Mouse (Mus musculus) activated CD4-positive, CD25-positive, alpha-beta regulatory T cell, adult 4 months (primary cell): ENCODE results near the gene Mslnl. TPM values are rescaled to one million over a fixed set of nuclear protein-coding genes. Genes with fewer than 3 reads are reported as not detected.

Experiments
- ATAC-seq: one replicate; pipeline ENCODE4 v1.8.0; 2017
- polyA plus RNA-seq, 2 experiments: library from polyadenylated mRNA; unstranded; fragments of 100-300 nt; shearing (Covaris generic); gene quantifications; one replicate each; pipeline ENCODE4 v1.2.1; 2017

The Mslnl gene
- polyA plus RNA-seq, 2 experiments from 2014 or later, result 0.18 TPM; not detected in 1

DNA sequence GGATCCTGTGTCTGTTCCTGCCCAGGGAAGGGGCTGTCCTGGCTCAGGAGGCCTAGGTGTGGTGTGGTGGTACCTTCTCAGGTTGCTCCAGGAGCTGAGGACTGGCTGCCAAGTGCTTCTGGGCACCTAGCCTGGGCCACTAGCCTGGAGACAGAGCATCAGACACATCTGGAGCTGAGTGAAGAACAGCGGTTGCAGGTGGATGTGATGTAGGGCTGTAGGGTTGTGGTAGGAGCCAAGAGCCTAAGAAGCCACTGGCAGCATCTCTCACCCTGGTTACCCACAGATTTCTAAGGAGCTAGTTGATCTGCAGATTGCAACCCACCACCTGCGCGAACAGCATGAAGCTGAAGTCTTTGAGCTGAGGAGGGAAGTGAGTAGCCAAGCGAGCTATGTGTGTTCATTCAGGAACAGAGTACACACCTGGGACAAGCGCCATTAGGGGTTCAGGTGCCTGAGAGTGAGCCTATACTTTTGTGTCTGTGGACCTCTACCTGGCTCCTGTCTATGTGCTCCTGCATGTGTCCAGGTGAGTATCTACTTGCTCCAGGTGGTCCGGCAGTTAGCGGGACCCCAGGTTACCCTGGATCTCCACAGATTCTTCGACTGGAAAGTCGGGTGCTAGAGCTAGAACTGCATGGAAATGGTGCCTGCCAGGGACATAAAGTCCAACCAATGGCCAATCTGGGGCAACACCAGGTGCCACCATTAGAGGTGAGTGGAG lies 51.1 kb downstream of the Mslnl start:
- ATAC-seq, result no peak

DNA sequence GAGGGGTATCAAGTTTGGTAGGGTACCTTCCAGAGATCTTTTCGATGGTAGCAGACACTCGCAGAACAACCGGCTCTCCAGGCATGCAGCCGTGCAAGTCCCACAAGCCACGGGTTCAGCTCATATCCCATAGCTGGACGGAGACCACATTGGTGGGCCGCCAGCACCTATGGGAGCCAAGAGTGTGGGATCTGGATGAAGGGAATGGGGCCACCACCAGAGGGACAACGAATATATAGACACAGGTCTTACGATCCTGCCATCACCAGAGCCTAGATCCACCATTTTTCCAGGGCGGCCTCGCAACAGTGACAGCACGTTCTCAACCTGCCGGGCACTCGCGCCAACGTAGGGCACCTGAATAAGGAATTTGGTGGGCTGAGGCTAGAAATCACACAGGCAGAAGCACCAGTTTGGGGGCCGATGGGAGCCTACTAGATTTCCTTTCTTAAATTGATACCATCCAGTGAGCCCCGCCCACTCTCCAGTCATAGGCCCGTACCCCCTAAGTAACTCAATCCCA lies 55.5 kb downstream of the Mslnl start:
- ATAC-seq, result no peak

DNA sequence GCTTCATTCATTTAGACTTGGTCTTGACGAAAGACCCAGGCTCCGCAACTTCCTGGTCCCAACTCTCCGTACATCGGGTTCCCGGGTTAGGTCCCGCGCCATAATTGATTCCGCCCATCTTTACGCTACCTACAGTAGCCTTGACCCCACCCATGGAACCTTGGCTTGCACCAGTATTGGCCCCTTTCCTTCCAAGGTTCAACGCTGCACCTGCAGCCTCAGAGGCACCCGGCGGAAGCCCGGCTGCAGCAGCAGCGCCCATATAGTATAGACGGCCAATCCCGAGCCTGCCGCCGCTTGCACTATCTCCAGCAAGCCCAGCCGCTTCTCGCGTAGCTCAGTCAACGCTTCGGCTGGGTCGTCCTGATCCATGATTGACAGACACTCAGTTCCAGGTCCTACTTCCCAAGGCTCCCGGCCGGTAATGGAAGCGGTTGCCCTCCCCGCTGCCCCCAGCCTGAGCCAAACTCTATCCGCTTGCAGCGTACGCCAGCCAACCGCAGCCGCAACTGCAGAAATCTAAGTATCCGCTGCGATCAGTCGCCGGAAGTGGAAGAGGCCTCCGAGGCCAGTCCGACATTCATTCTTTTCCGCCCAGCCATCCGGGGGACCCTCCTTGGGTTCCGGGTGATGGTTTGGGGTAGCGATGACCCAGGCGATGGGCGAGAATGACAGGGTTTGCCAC lies 56.1 kb downstream of the Mslnl start:
- ATAC-seq, result peak; percentile 66

DNA sequence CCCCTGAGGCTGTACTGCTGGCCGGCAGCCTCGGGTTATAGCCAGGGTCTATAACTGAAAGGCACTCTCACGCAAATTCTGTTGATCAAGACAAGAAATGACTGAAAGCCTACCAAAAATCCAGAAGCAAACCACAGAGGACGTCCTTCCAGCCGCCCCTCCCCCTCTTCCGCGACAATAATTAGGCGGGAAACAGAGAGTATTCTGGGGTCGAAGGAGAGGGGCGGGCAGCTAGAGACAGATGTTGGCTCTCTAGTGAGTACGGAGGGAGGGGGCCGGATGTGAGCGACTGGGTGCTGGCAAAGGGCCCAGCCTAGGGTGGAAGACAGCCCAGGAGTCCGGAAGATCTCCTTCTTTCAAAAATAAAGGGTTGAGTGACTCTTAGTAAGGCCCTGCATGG lies 56.8 kb downstream of the Mslnl start, which contains the start of gene Fam173a:
Gene Fam173a (minus strand): TSS at position 287 of the 400 bp plus-strand sequence.
- ATAC-seq, result peak; percentile 81

DNA sequence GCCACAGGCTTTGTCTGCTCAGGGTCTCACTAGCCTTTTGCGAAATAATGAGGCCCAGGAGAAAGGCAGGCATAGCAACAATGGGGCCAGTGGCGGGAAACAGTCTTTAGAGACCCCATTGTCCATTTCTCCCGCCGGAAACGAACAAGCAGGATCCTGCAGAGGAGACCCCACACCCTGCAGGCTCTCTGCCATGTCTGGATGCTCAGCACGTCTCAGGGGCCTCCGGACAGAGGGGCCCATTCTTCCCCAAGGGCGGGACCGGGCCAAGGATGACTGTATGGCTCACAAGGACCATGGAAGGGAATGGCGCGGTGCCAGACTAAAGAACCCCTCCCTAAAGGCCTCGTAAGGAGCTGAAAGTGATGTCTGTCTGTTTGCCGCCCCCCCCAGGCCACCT lies 58.4 kb downstream of the Mslnl start:
- ATAC-seq, result no peak

DNA sequence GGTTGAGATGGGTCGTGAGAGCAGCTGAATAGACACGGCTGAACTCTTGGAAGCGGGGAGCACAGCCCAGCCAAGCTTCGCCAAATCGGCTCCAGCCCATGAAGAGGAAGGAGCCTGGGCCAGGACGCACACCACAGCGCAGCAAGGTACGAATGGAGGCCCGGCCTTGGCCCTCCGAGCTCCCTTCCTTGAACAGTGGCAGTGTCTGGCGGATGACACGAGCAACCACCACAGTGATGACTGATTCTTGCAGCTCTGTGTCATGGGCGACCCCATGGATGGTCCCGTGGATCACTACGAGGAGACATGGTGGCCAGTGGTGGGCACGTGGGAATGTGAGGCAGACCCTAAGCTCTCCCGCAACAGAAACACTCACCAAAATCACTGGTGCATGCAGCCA lies 59.2 kb downstream of the Mslnl start:
- ATAC-seq, result no peak

DNA sequence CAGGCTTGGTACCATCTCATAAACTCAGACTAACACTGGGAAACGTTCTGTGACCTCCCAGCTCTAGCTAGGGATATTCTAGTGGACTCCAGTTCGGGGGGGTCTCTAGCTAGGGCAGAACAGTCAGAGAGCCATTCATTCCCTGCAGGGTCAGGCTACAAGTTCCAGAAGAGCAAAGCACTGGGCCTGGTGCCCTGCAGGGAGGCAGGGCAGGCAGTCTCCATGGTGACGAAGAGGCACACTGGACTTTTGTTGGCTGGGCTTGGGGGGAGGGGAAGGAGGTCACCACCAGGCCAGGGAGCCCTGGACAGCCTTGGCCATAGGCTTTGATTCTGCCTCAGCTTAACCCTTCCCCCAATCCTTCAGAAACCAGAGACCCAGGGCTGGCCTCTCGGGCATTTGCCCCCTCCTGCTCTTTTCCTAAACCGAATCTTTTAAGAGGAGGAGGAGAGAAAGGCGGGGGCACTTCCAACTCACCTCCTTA lies 59.8 kb downstream of the Mslnl start, which contains the start of gene AC134908.4:
Gene AC134908.4 (minus strand): TSS at position 51 of the 484 bp plus-strand sequence.
- no peak for ATAC-seq

DNA sequence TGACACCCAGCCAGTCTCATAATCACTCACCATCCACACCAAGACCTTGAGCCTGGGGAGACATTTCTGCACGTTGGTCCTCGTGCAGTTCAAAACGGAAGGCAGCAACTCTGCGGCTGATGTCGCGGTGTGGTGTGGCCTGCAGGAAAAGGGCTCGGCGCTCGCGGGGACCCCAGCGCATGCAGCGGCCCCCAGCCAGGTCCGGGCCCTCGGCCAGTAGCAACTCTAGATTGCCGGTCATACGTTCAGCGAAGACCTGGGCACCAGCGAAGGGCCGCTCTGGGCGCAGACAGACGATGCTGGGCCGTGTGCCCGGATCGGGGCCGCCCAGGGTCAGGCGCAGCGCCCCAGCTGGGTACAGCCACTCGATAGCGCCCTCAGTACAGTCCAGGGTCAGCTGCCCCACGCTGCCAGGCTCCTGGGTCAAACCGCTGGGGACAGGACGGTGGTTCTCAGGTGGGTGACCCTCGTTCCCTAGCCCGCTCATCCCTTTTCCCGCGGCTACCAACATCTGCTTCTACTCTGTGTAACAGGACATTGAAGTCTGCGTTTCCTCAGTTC lies 60.4 kb downstream of the Mslnl start:
- no peak for ATAC-seq

DNA sequence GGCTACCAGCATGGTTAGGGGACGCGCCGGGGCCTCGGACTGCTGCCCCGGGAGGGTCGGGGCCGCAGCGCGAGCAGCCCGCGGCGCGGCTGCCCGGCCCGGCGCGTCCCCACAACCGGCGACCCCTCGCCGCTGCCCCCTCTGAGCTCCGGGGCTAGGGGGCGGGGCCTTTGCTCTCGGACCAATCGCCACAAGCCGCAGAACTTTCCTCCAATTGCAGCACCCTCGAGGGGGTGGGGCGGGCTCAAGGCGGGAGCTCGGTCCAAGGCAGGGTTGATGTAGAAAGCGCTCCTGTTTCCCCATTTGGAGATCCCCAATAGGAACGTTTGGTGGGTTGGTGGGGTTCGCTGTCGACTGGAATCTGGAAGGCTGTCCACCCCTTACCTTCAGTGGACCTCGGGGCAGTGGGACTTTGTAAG lies 61.1 kb downstream of the Mslnl start, which contains the start of gene Metrn:
Gene Metrn (minus strand): TSS at position 186 of the 419 bp plus-strand sequence.
- peak; percentile 33 for ATAC-seq

Other genes with a start within 250 kb of the Mslnl start
- gene Sstr5, start 238.8 kb upstream of the Mslnl start, polyA plus RNA-seq, result not detected
- under 1 TPM in 1 of 2 experiments, not detected in 1; 0.25 TPM for gene Sox8, start 165.4 kb upstream of the Mslnl start, polyA plus RNA-seq
- 10 to 100 TPM; 12.1 to 16.7 TPM for gene Lmf1, start 157.0 kb upstream of the Mslnl start, polyA plus RNA-seq
- gene Gng13, start 18.9 kb upstream of the Mslnl start, polyA plus RNA-seq, result not detected
- 1 to 10 TPM; 4.0 to 6.7 TPM for gene Chtf18, start 8.6 kb upstream of the Mslnl start, polyA plus RNA-seq
- gene Rpusd1, start 8.4 kb upstream of the Mslnl start, polyA plus RNA-seq, result 10 to 100 TPM in 1 of 2 experiments, 1 to 10 TPM in 1; 9.3 to 10.3 TPM
- gene Msln, start 18.3 kb downstream of the Mslnl start, polyA plus RNA-seq, result not detected
- 10 to 100 TPM; 15.6 to 20.9 TPM for gene Narfl, start 37.7 kb downstream of the Mslnl start, polyA plus RNA-seq
- 10 to 100 TPM; 27.2 to 30.3 TPM for gene Haghl, start 49.6 kb downstream of the Mslnl start, polyA plus RNA-seq
- under 1 TPM in 1 of 2 experiments, not detected in 1; 0.62 TPM for gene Ccdc78, start 50.5 kb downstream of the Mslnl start, polyA plus RNA-seq
- gene Fam173a, start 56.9 kb downstream of the Mslnl start, polyA plus RNA-seq, result 100 to 1,000 TPM; 196 to 238 TPM
- not detected for gene AC134908.4, start 59.6 kb downstream of the Mslnl start, polyA plus RNA-seq
- 1 to 10 TPM; 2.2 to 4.6 TPM for gene Metrn, start 61.1 kb downstream of the Mslnl start, polyA plus RNA-seq
- under 1 TPM in 1 of 2 experiments, not detected in 1; 0.16 TPM for gene Fbxl16, start 73.0 kb downstream of the Mslnl start, polyA plus RNA-seq
- gene Wdr24, start 87.6 kb downstream of the Mslnl start, polyA plus RNA-seq, result 10 to 100 TPM; 11.9 to 17.9 TPM
- gene Jmjd8, start 92.8 kb downstream of the Mslnl start, polyA plus RNA-seq, result 10 to 100 TPM; 11.4 to 21.9 TPM
- gene Stub1, start 97.4 kb downstream of the Mslnl start, polyA plus RNA-seq, result 10 to 100 TPM; 68.3 to 85.7 TPM
- 1 to 10 TPM in 1 of 2 experiments, not detected in 1; 1.1 TPM for gene Rhbdl1, start 101.3 kb downstream of the Mslnl start, polyA plus RNA-seq
- gene Gm20683, start 105.7 kb downstream of the Mslnl start, polyA plus RNA-seq, result 1 to 10 TPM in 1 of 2 experiments, not detected in 1; 1.1 TPM
- 10 to 100 TPM; 18.4 to 29.8 TPM for gene Rhot2, start 108.8 kb downstream of the Mslnl start, polyA plus RNA-seq
- 1 to 10 TPM; 3.8 to 8.3 TPM for gene Wdr90, start 125.5 kb downstream of the Mslnl start, polyA plus RNA-seq
- gene Mcrip2, start 132.7 kb downstream of the Mslnl start, polyA plus RNA-seq, result 1 to 10 TPM; 2.2 to 6.9 TPM
- gene Mettl26, start 139.0 kb downstream of the Mslnl start, polyA plus RNA-seq, result 100 to 1,000 TPM in 1 of 2 experiments, 10 to 100 TPM in 1; 88.3 to 119 TPM
- gene Wfikkn1, start 144.8 kb downstream of the Mslnl start, polyA plus RNA-seq, result under 1 TPM; 0.48 to 0.82 TPM
- gene Rab40c, start 183.7 kb downstream of the Mslnl start, polyA plus RNA-seq, result 1 to 10 TPM; 5.1 to 5.6 TPM
- gene Pigq, start 208.9 kb downstream of the Mslnl start, polyA plus RNA-seq, result 10 to 100 TPM; 19.0 to 26.6 TPM
- not detected for gene Nhlrc4, start 208.9 kb downstream of the Mslnl start, polyA plus RNA-seq
- gene A930017K11Rik, start 216.5 kb downstream of the Mslnl start, polyA plus RNA-seq, result not detected
- gene Capn15, start 249.8 kb downstream of the Mslnl start, polyA plus RNA-seq, result 1 to 10 TPM; 5.2 to 7.1 TPM